Mouse (Mus musculus) heart, embryonic 14.5 days (tissue): ENCODE results near the gene Adnp. TPM values are rescaled to one million over a fixed set of nuclear protein-coding genes. Genes with fewer than 3 reads are reported as not detected.

ENCODE experiments used
- ATAC-seq: fragments of 200-750 bp; cut with Nextera tagmentation; 2 replicates; pipeline ENCODE4 v1.8.0; 2017; ENCODE audit warnings: low read depth, moderate TSS enrichment; ENCODE audit not compliant: insufficient number of reproducible peaks, insufficient read depth, low FRiP score
- H3K27ac ChIP-seq, 2 experiments: fragments of 200-500 bp in 1 of 2; fragments of 300-500 bp in 1 of 2; sonication (generic) in 1 of 2; replicated peaks in 1 of 2; 2 replicates each; pipeline ENCODE4 v1.5.1; 2012 to 2014; ENCODE audit warnings: low read depth in 2 of 2, low read length in 2 of 2, control low read depth in 1 of 2, mild to moderate bottlenecking in 1 of 2, mixed read lengths in 1 of 2; ENCODE audit not compliant: control insufficient read depth in 1 of 2, insufficient read depth in 1 of 2
- H3K27me3 ChIP-seq: fragments of 300-500 bp; sonication (generic); 2 replicates; pipeline ENCODE4 v1.6.1; 2014; ENCODE audit warnings: mild to moderate bottlenecking, low read length, control low read depth; ENCODE audit not compliant: control insufficient read depth, insufficient read depth
- H3K36me3 ChIP-seq: fragments of 300-500 bp; sonication (generic); 2 replicates; pipeline ENCODE4 v1.6.1; 2014; ENCODE audit warnings: mild to moderate bottlenecking, control low read depth, low read length, mixed read lengths; ENCODE audit not compliant: control insufficient read depth, insufficient read depth
- H3K4me1 ChIP-seq, 2 experiments: fragments of 200-500 bp in 1 of 2; fragments of 300-500 bp in 1 of 2; sonication (generic) in 1 of 2; 2 replicates each; pipeline ENCODE4 v1.6.1; 2012 to 2014; ENCODE audit warnings: low read length in 2 of 2, control low read depth in 1 of 2, mixed read lengths in 1 of 2; ENCODE audit not compliant: control insufficient read depth in 2 of 2, insufficient read depth in 2 of 2
- H3K4me2 ChIP-seq: fragments of 300-500 bp; sonication (generic); 2 replicates; pipeline ENCODE4 v1.6.1; 2014; ENCODE audit warnings: mild to moderate bottlenecking, low read length
- H3K4me3 ChIP-seq, 2 experiments: fragments of 200-500 bp in 1 of 2; fragments of 300-500 bp in 1 of 2; sonication (generic) in 1 of 2; 2 replicates each; pipeline ENCODE4 v1.5.1; 2012 to 2014; ENCODE audit warnings: low read length in 2 of 2, mild to moderate bottlenecking in 2 of 2, control low read depth in 1 of 2, low read depth in 1 of 2, moderate library complexity in 1 of 2; ENCODE audit not compliant: control insufficient read depth in 1 of 2, insufficient read depth in 1 of 2
- H3K9ac ChIP-seq: fragments of 300-500 bp; sonication (generic); 2 replicates; pipeline ENCODE4 v1.6.1; 2014; ENCODE audit warnings: mild to moderate bottlenecking, low read length
- H3K9me3 ChIP-seq: fragments of 300-500 bp; sonication (generic); 2 replicates; pipeline ENCODE4 v1.6.1; 2016; ENCODE audit warnings: low read length, control low read depth; ENCODE audit not compliant: control insufficient read depth
- WGBS: fragments of 180-500 bp; shearing (Covaris S2); extraction: QIAGEN DNeasy Blood & Tissue Kit; methylation state at CpG from one replicate; pipeline ENCODE4 v1.1.7; 2014; 5-methylcytosine and 5-hydroxymethylcytosine counted together
- polyA plus RNA-seq: library from polyadenylated mRNA; unstranded; fragments of >200 nt; fragmentation: Nextera tagmentation; extraction: Ambion mirVana; gene quantifications from 2 replicates; pipeline ENCODE4 v1.2.1, GENCODE M21; 2014

Adnp gene
- polyA plus RNA-seq, 1 experiment from 2014 or later = 11.0 TPM

GRCm38 (mm10) chr2:168191856-168192255 lies 15.1 kb downstream of the Adnp start:
- no peaks in the 10 kb centered on the region for H3K9me3 ChIP-seq
- WGBS = 83% methylated on average over 2 of the region's 2 CpGs

GRCm38 (mm10) chr2:168175946-168176345 lies 31.0 kb downstream of the Adnp start:
- H3K4me1 ChIP-seq = no peaks in the 10 kb centered on the region
- no peak overlapping the region for H3K27ac ChIP-seq
- no peak overlapping the region for H3K9ac ChIP-seq
- H3K27me3 ChIP-seq = no peaks in the 10 kb centered on the region
- H3K4me3 ChIP-seq = no peak overlapping the region
- 70% methylated on average over 7 of the region's 7 CpGs for WGBS
- H3K9me3 ChIP-seq = no peaks in the 10 kb centered on the region
- H3K4me2 ChIP-seq = no peak overlapping the region
- H3K36me3 ChIP-seq = peaks cover 52% of the 10 kb centered on the region
- no peak for ATAC-seq

More at GRCm38 (mm10) chr2:168191856-168192255, 15.1 kb downstream of the Adnp start:
- peaks cover 52% of the 10 kb centered on the region for H3K36me3 ChIP-seq
- H3K4me3 ChIP-seq = no peak overlapping the region
- H3K27ac ChIP-seq = no peak overlapping the region
- no peak overlapping the region for H3K9ac ChIP-seq
- H3K4me2 ChIP-seq = no peak overlapping the region
- H3K27me3 ChIP-seq = no peaks in the 10 kb centered on the region
- peaks cover 18 to 81% of the 10 kb centered on the region in 2 experiments for H3K4me1 ChIP-seq
- no peak for ATAC-seq

GRCm38 (mm10) chr2:168170167-168170685 lies 36.7 kb downstream of the Adnp start:
- ATAC-seq = peak; percentile 84

GRCm38 (mm10) chr2:168169800-168170113 lies 37.2 kb downstream of the Adnp start:
- Histone ChIP-seq H3K4me3 (peak overlapping the region; percentile 30 to 35), H3K4me1 (peaks cover 28 to 32% of the 10 kb centered on the region in 2 experiments), H3K9me3 (no peaks in the 10 kb centered on the region), H3K36me3 (peaks cover 9% of the 10 kb centered on the region), H3K9ac (peak overlapping the region; percentile 64), H3K4me2 (peak overlapping the region; percentile 72), H3K27ac (peak overlapping the region; percentile 79 to 82), H3K27me3 (no peaks in the 10 kb centered on the region)
- WGBS = 5% methylated on average over 9 of the region's 9 CpGs
- ATAC-seq = no peak

More at GRCm38 (mm10) chr2:168170167-168170685, 36.7 kb downstream of the Adnp start:
- peak overlapping the region; percentile 30 to 35 for H3K4me3 ChIP-seq
- no peaks in the 10 kb centered on the region for H3K27me3 ChIP-seq
- H3K36me3 ChIP-seq = peaks cover 13% of the 10 kb centered on the region
- peak overlapping the region; percentile 79 to 82 for H3K27ac ChIP-seq
- peaks cover 28 to 32% of the 10 kb centered on the region in 2 experiments for H3K4me1 ChIP-seq
- no peaks in the 10 kb centered on the region for H3K9me3 ChIP-seq
- H3K9ac ChIP-seq = peak overlapping the region; percentile 64
- peak overlapping the region; percentile 72 for H3K4me2 ChIP-seq
- 3% methylated on average over 13 of the region's 13 CpGs for WGBS

GRCm38 (mm10) chr2:168168892-168169799 lies 37.8 kb downstream of the Adnp start:
- H3K4me3 ChIP-seq = peak overlapping the region in 1 of 2 experiments; percentile 35; a peak in 2 of 4 replicates
- H3K27me3 ChIP-seq = no peaks in the 10 kb centered on the region
- no peak for ATAC-seq
- no peaks in the 10 kb centered on the region for H3K9me3 ChIP-seq
- peak overlapping the region; percentile 64 for H3K9ac ChIP-seq
- H3K36me3 ChIP-seq = peaks cover 8% of the 10 kb centered on the region; the same call in 1 of the 2 replicates
- peaks cover 28 to 32% of the 10 kb centered on the region in 2 experiments for H3K4me1 ChIP-seq
- 49% methylated on average over 9 of the region's 9 CpGs for WGBS
- peak overlapping the region; percentile 72 for H3K4me2 ChIP-seq
- peak overlapping the region; percentile 79 to 82 for H3K27ac ChIP-seq

GRCm38 (mm10) chr2:168167781-168168180 lies 39.1 kb downstream of the Adnp start:
- ATAC-seq = no peak
- H3K36me3 ChIP-seq = no peaks in the 10 kb centered on the region
- H3K4me1 ChIP-seq = peaks cover 28 to 32% of the 10 kb centered on the region in 2 experiments
- H3K4me2 ChIP-seq = no peak overlapping the region
- H3K9me3 ChIP-seq = no peaks in the 10 kb centered on the region
- no peak overlapping the region for H3K9ac ChIP-seq
- no peak overlapping the region for H3K27ac ChIP-seq
- H3K4me3 ChIP-seq = no peak overlapping the region
- H3K27me3 ChIP-seq = no peaks in the 10 kb centered on the region
- WGBS = 49% methylated on average over 3 of the region's 3 CpGs

- 48% methylated on average over 21 of the region's 21 CpGs for WGBS
- H3K27me3 ChIP-seq = no peaks in the 10 kb centered on the region
- 0 out of 2 replicates have a peak, but pooled peaks have one; percentile 18 for ATAC-seq
- no peak overlapping the region for H3K27ac ChIP-seq
- H3K36me3 ChIP-seq = no peaks in the 10 kb centered on the region
- peak overlapping the region; percentile 32 for H3K4me2 ChIP-seq
- H3K9me3 ChIP-seq = no peaks in the 10 kb centered on the region
- H3K9ac ChIP-seq = peak overlapping the region; percentile 12
- H3K4me1 ChIP-seq = peaks cover 28 to 34% of the 10 kb centered on the region in 2 experiments
- no peak overlapping the region for H3K4me3 ChIP-seq
Measured at GRCm38 (mm10) chr2:168166750-168167460, 40.0 kb downstream of the Adnp start.
